Mouse (Mus musculus) spleen, embryonic (tissue): ENCODE data around the gene Rasd1.

Experiments used
- CTCF ChIA-PET: fragments of 350-600 bp; sonication (Branson Sonifier 250); formaldehyde crosslinking; loops from one replicate; lab custom pipeline; 2022; lab: Charles Lee

Gene Rasd1

GRCm38 (mm10) chr11:59964818-59965217 is at the start of gene Rasd1:
Rasd1 (minus strand) TSS chr11:59964944.
- CTCF ChIA-PET = no interaction called here

GRCm38 (mm10) chr11:60011516-60011915 is 46.8 kb upstream of the Rasd1 start:
- CTCF ChIA-PET = no interaction called here

- CTCF ChIA-PET = no interaction called here
These were observed 44.7 kb upstream of the Rasd1 start for GRCm38 (mm10) chr11:60009451-60009850.

GRCm38 (mm10) chr11:60005866-60006265 is 41.1 kb upstream of the Rasd1 start:
- CTCF ChIA-PET = no interaction called here

- CTCF ChIA-PET = no interaction called here
These were observed 40.0 kb upstream of the Rasd1 start for GRCm38 (mm10) chr11:60004716-60005115.

- CTCF ChIA-PET = interaction anchor here (0.6 kb wide), 1 partner anchor 1712 kb away, joined by 4 read pairs; no protein-coding TSS in a partner anchor
These were observed 39.1 kb upstream of the Rasd1 start for GRCm38 (mm10) chr11:60003811-60004210.

GRCm38 (mm10) chr11:60001231-60001980 is 36.7 kb upstream of the Rasd1 start:
- CTCF ChIA-PET = interaction anchor here (0.6 kb wide), 1 partner anchor 1933 kb away, joined by 3 read pairs; no protein-coding TSS in a partner anchor

GRCm38 (mm10) chr11:59994318-59994717 is 29.6 kb upstream of the Rasd1 start:
- CTCF ChIA-PET = no interaction called here

- CTCF ChIA-PET = no interaction called here
These were observed 26.6 kb upstream of the Rasd1 start for GRCm38 (mm10) chr11:59991365-59991764.

GRCm38 (mm10) chr11:59989406-59989805 is 24.7 kb upstream of the Rasd1 start:
- CTCF ChIA-PET = no interaction called here

GRCm38 (mm10) chr11:59977831-59978230 is 13.1 kb upstream of the Rasd1 start:
- CTCF ChIA-PET = no interaction called here

GRCm38 (mm10) chr11:59975241-59975640 is 10.5 kb upstream of the Rasd1 start:
- CTCF ChIA-PET = no interaction called here

- CTCF ChIA-PET = no interaction called here
These were observed 8.6 kb upstream of the Rasd1 start for GRCm38 (mm10) chr11:59973389-59973788.

GRCm38 (mm10) chr11:59971691-59972090 is 6.9 kb upstream of the Rasd1 start:
- CTCF ChIA-PET = no interaction called here

GRCm38 (mm10) chr11:59970780-59971179 is 6.0 kb upstream of the Rasd1 start:
- CTCF ChIA-PET = no interaction called here

- CTCF ChIA-PET = no interaction called here
These were observed 3.0 kb upstream of the Rasd1 start for GRCm38 (mm10) chr11:59967765-59968164.

- CTCF ChIA-PET = no interaction called here
These were observed 1.3 kb upstream of the Rasd1 start for GRCm38 (mm10) chr11:59966102-59966483.

- CTCF ChIA-PET = no interaction called here
These were observed 720 bp upstream of the Rasd1 start for GRCm38 (mm10) chr11:59965227-59966101.

GRCm38 (mm10) chr11:59964163-59964758 is 483 bp downstream of the Rasd1 start:
- CTCF ChIA-PET = no interaction called here

GRCm38 (mm10) chr11:59963364-59964162 is 1.2 kb downstream of the Rasd1 start:
- CTCF ChIA-PET = no interaction called here

GRCm38 (mm10) chr11:59962590-59962989 is 2.2 kb downstream of the Rasd1 start:
- CTCF ChIA-PET = no interaction called here
